Mouse (Mus musculus) neural tube, embryonic 15.5 days (tissue): ENCODE measurements at regions not wholly inside any gene's neighbourhood (a gene's known extent, or its start where the extent isn't known, plus 50 kb on each side); places are given as distances from the start of the nearest gene placed in this dataset.
"Not testable (repeated sequence)": the region's sequence is repeated elsewhere in the genome, so short reads cannot be mapped to it uniquely, and the experiment has no call there.

Experiments used
- ATAC-seq: fragments of 200-750 bp; cut with Nextera tagmentation; 2 replicates; pipeline ENCODE4 v1.8.0; 2017; ENCODE audit warnings: mild to moderate bottlenecking, moderate TSS enrichment, moderate library complexity; ENCODE audit not compliant: low FRiP score
- H3K27ac ChIP-seq: fragments of 300-500 bp; sonication (generic); replicated peaks from 2 replicates; pipeline ENCODE4 v1.5.1; 2015; ENCODE audit warnings: mild to moderate bottlenecking, inconsistent platforms
- H3K27me3 ChIP-seq: fragments of 300-500 bp; sonication (generic); replicated peaks from 2 replicates; pipeline ENCODE4 v1.6.1; 2015; ENCODE audit warnings: inconsistent platforms
- H3K36me3 ChIP-seq: fragments of 300-500 bp; sonication (generic); 2 replicates; pipeline ENCODE4 v1.6.1; 2015; ENCODE audit warnings: inconsistent platforms
- H3K4me1 ChIP-seq: fragments of 300-500 bp; sonication (generic); 2 replicates; pipeline ENCODE4 v1.6.1; 2015; ENCODE audit warnings: inconsistent platforms
- H3K4me2 ChIP-seq: fragments of 300-500 bp; sonication (generic); 2 replicates; pipeline ENCODE4 v1.6.1; 2015; ENCODE audit warnings: inconsistent platforms, mild to moderate bottlenecking, moderate library complexity
- H3K4me3 ChIP-seq: fragments of 300-500 bp; sonication (generic); replicated peaks from 2 replicates; pipeline ENCODE4 v1.5.1; 2015; ENCODE audit warnings: mild to moderate bottlenecking, inconsistent platforms
- H3K9ac ChIP-seq: fragments of 300-500 bp; sonication (generic); replicated peaks from 2 replicates; pipeline ENCODE4 v1.6.1; 2015; ENCODE audit warnings: mild to moderate bottlenecking, inconsistent platforms
- H3K9me3 ChIP-seq: fragments of 300-500 bp; sonication (generic); replicated peaks from 2 replicates; pipeline ENCODE4 v1.6.1; 2016; ENCODE audit warnings: inconsistent platforms
- WGBS: fragments of 180-500 bp; shearing (Covaris S2); methylation state at CpG from one replicate; pipeline ENCODE4 v1.1.7; 2015; ENCODE audit warnings: mixed read lengths; 5-methylcytosine and 5-hydroxymethylcytosine counted together

GRCm38 (mm10) chr8:126812777-126813176, 132.9 kb downstream of the Tomm20 start:
- Histone ChIP-seq H3K9me3 (no peaks in the 10 kb centered on the region), H3K36me3 (no peaks in the 10 kb centered on the region), H3K4me3 (no peak overlapping the region), H3K4me1 (no peaks in the 10 kb centered on the region), H3K4me2 (no peak overlapping the region), H3K27ac (no peak overlapping the region), H3K27me3 (no peaks in the 10 kb centered on the region), H3K9ac (no peak overlapping the region)
- WGBS, result 93% methylated on average over 5 of the region's 5 CpGs
- ATAC-seq, result no peak

GRCm38 (mm10) chr8:126811358-126811757, 134.3 kb downstream of the Tomm20 start:
- H3K9me3 ChIP-seq, H3K9ac ChIP-seq, H3K36me3 ChIP-seq, H3K4me2 ChIP-seq, H3K27me3 ChIP-seq, H3K4me1 ChIP-seq, H3K27ac ChIP-seq, H3K4me3 ChIP-seq, ATAC-seq: not testable (repeated sequence)
- WGBS, result 58% methylated on average over 2 of the region's 2 CpGs

- 87% methylated on average over 5 of the region's 5 CpGs for WGBS
- Histone ChIP-seq H3K36me3 (no peaks in the 10 kb centered on the region), H3K27me3 (no peaks in the 10 kb centered on the region), H3K4me2 (no peak overlapping the region), H3K27ac (no peak overlapping the region), H3K9ac (no peak overlapping the region), H3K4me3 (no peak overlapping the region), H3K4me1 (no peaks in the 10 kb centered on the region), H3K9me3 (no peaks in the 10 kb centered on the region)
- ATAC-seq, result no peak
Measured at GRCm38 (mm10) chr8:126810516-126810915, 135.1 kb downstream of the Tomm20 start.

- Histone ChIP-seq H3K9me3 (no peaks in the 10 kb centered on the region), H3K36me3 (no peaks in the 10 kb centered on the region), H3K4me1 (no peaks in the 10 kb centered on the region), H3K27me3 (no peaks in the 10 kb centered on the region), H3K4me2 (no peak overlapping the region), H3K9ac (no peak overlapping the region), H3K4me3 (no peak overlapping the region), H3K27ac (no peak overlapping the region)
- ATAC-seq, result no peak
- WGBS, result 92% methylated on average over 1 of the region's 1 CpGs
Measured at GRCm38 (mm10) chr8:126809321-126809720, 136.3 kb downstream of the Tomm20 start.

- Histone ChIP-seq H3K9ac (no peak overlapping the region), H3K27me3 (no peaks in the 10 kb centered on the region), H3K27ac (no peak overlapping the region), H3K9me3 (no peaks in the 10 kb centered on the region), H3K36me3 (no peaks in the 10 kb centered on the region), H3K4me3 (no peak overlapping the region), H3K4me2 (no peak overlapping the region), H3K4me1 (no peaks in the 10 kb centered on the region)
- WGBS, result 96% methylated on average over 4 of the region's 4 CpGs
- no peak for ATAC-seq
Measured at GRCm38 (mm10) chr8:126808496-126808895, 137.1 kb downstream of the Tomm20 start.

- no peaks in the 10 kb centered on the region for H3K36me3 ChIP-seq
- H3K27me3 ChIP-seq, result no peaks in the 10 kb centered on the region
- H3K27ac ChIP-seq, result no peak overlapping the region
- 83% methylated on average over 8 of the region's 8 CpGs for WGBS
- H3K9ac ChIP-seq, result no peak overlapping the region
- H3K9me3 ChIP-seq, result no peaks in the 10 kb centered on the region
- no peak overlapping the region for H3K4me2 ChIP-seq
- no peaks in the 10 kb centered on the region for H3K4me1 ChIP-seq
- ATAC-seq, result no peak
- H3K4me3 ChIP-seq, result no peak overlapping the region
Measured at GRCm38 (mm10) chr8:126807171-126807768, 138.4 kb downstream of the Tomm20 start.

- Histone ChIP-seq H3K4me3 (no peak overlapping the region), H3K36me3 (no peaks in the 10 kb centered on the region), H3K27ac (no peak overlapping the region), H3K9me3 (no peaks in the 10 kb centered on the region), H3K4me1 (no peaks in the 10 kb centered on the region), H3K27me3 (no peaks in the 10 kb centered on the region), H3K9ac (no peak overlapping the region), H3K4me2 (no peak overlapping the region)
- ATAC-seq, result no peak
- 90% methylated on average over 2 of the region's 2 CpGs for WGBS
Measured at GRCm38 (mm10) chr8:126806591-126806990, 139.1 kb downstream of the Tomm20 start.

GRCm38 (mm10) chr8:126806181-126806560, 139.5 kb downstream of the Tomm20 start:
- Histone ChIP-seq H3K9ac (no peak overlapping the region), H3K4me2 (no peak overlapping the region), H3K4me1 (no peaks in the 10 kb centered on the region), H3K36me3 (no peaks in the 10 kb centered on the region), H3K27me3 (no peaks in the 10 kb centered on the region), H3K9me3 (no peaks in the 10 kb centered on the region), H3K27ac (peak overlapping the region; percentile 6; the same call in 1 of the 2 replicates), H3K4me3 (no peak overlapping the region)
- 82% methylated on average over 3 of the region's 3 CpGs for WGBS
- ATAC-seq, result no peak

GRCm38 (mm10) chr8:126805365-126806180, 140.1 kb downstream of the Tomm20 start:
- no peaks in the 10 kb centered on the region for H3K4me1 ChIP-seq
- no peaks in the 10 kb centered on the region for H3K36me3 ChIP-seq
- no peak overlapping the region for H3K4me2 ChIP-seq
- H3K9me3 ChIP-seq, result no peaks in the 10 kb centered on the region
- H3K9ac ChIP-seq, result no peak overlapping the region
- H3K4me3 ChIP-seq, result no peak overlapping the region
- no peak for ATAC-seq
- H3K27me3 ChIP-seq, result no peaks in the 10 kb centered on the region
- H3K27ac ChIP-seq, result peak overlapping the region; percentile 6; the same call in 1 of the 2 replicates
- 62% methylated on average over 13 of the region's 13 CpGs for WGBS

GRCm38 (mm10) chr8:126804115-126804514, 141.5 kb downstream of the Tomm20 start:
- Histone ChIP-seq H3K27ac (no peak overlapping the region; the same call in 1 of the 2 replicates), H3K4me2 (no peak overlapping the region), H3K4me3 (no peak overlapping the region), H3K27me3 (no peaks in the 10 kb centered on the region), H3K36me3 (no peaks in the 10 kb centered on the region), H3K9ac (no peak overlapping the region), H3K4me1 (no peaks in the 10 kb centered on the region), H3K9me3 (no peaks in the 10 kb centered on the region)
- WGBS, result 89% methylated on average over 7 of the region's 7 CpGs
- no peak for ATAC-seq

- 85% methylated on average over 4 of the region's 4 CpGs for WGBS
- Histone ChIP-seq H3K9ac (no peak overlapping the region), H3K9me3 (no peaks in the 10 kb centered on the region), H3K4me1 (no peaks in the 10 kb centered on the region), H3K27ac (no peak overlapping the region), H3K36me3 (no peaks in the 10 kb centered on the region), H3K4me2 (no peak overlapping the region), H3K27me3 (no peaks in the 10 kb centered on the region), H3K4me3 (no peak overlapping the region)
- no peak for ATAC-seq
Measured at GRCm38 (mm10) chr8:126802641-126803040, 143.0 kb downstream of the Tomm20 start.

- Histone ChIP-seq H3K4me3 (no peak overlapping the region), H3K9me3 (no peaks in the 10 kb centered on the region), H3K27ac (no peak overlapping the region), H3K4me2 (no peak overlapping the region), H3K27me3 (no peaks in the 10 kb centered on the region), H3K4me1 (no peaks in the 10 kb centered on the region), H3K36me3 (no peaks in the 10 kb centered on the region), H3K9ac (no peak overlapping the region)
- no peak for ATAC-seq
- 68% methylated on average over 6 of the region's 6 CpGs for WGBS
Measured at GRCm38 (mm10) chr8:126800976-126801375, 144.7 kb downstream of the Tomm20 start.
